Mouse (Mus musculus) hindlimb bud, embryonic 11.5 days (tissue): ENCODE data around the gene Ccdc177.
A peak's percentile ranks its signal among the peaks of the same experiment; 100 is the strongest.

Source experiments
- DNase-seq: peaks from one replicate; pipeline ENCODE4 v3.0.0-alpha.2; 2012; ENCODE audit warnings: low read depth, low spot score; ENCODE audit errors: extremely low spot score

Ccdc177 gene

DNA sequence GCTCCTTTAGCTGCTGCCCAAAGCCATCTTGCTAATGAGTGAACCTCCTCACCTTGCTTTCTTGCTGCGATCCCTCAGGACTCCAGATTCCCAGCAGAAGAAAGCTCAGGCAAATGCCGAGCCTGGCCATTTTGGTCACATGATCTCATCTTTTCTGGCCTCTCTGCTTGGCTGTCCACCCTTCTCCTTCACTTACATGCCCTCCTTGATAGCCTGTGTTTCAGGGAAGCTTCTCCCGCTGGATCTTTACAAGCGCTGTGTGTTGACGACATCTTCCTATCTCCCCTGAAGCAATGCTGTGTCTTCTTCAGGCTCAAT lies 23.2 kb downstream of the Ccdc177 start:
- no peak for DNase-seq

DNA sequence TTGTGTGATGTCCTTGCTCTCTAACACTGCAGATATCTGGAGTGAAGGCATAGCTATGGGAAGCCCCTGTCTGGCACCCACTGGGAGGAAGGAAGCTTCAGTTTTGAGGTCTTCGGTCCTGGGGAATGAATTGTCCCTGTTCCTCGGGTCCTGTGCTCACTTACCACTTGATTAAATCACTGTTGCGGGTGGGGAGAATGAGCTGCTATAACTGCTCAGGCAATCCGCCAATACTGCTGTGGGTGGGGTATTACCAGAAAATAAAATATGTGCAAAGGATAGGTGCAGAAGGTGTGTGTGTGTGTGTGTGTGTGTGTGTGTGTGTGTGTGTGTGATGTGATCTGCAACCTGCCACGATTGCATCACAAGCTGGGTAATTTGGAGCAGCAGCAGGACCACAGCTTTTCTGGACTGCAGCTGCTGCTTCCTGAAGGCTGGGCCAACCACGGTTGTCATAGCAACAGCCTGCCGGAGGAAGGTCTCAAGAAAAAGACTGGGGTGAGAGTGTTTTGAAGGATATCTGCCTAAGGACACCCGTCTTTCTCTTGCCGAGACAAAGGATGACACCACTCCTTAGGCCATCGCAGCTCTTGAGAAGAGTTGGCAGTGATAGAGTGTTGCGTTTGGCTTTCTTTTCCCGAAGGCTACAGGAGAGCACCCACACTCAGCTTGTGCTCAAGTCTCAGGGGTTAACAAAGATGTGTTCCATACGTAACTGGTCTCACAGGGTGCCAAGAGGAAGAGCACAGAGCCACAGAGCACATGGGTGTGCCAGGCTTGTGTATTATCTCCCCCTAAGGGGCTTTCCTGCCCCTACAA lies 23.8 kb downstream of the Ccdc177 start:
- no peak for DNase-seq

DNA sequence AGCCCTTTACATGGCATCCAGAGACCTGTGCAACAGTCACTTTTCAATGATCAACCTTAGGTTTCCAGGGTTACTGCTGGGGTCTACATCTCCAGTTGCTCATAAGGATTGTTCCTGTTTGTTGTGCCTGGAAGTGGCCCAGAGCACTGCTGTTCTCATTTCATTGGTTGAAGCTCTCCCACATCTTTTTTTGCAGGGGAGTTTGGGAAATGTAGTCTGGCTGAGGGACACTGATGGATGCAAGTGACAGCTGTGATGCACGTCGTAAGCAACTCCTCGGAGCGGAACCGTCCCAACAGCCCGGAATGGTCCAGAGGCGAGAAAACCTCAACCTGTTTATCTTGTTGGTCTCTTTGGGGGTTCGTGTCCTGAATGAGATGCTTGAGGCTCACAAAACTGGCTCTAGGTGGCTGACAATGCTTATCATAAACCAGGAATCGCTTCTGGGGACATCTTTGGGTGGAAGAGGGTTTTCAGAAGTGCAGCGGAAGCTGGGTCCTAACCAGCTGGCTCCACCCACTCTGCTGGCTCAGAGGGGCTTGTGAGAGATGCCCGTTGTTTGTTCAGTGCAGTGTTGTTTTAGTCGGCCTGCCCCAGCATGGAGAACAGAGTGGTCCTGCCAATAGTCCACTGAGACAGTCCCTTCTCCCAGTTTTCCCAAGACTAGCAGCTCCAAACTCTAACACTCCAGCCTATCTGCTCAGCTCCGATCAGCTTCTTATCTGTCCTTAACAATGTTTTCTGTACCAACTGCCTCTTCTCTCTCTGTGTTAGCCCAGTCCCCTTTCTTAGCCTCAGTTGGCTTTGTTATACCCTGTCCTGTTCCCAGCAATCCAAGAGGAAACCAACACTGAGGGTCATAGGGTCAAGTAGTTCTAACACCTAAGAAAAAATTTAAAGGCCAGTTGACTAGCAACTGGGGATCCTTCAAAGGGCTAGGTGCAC lies 25.7 kb downstream of the Ccdc177 start:
- no peak for DNase-seq

DNA sequence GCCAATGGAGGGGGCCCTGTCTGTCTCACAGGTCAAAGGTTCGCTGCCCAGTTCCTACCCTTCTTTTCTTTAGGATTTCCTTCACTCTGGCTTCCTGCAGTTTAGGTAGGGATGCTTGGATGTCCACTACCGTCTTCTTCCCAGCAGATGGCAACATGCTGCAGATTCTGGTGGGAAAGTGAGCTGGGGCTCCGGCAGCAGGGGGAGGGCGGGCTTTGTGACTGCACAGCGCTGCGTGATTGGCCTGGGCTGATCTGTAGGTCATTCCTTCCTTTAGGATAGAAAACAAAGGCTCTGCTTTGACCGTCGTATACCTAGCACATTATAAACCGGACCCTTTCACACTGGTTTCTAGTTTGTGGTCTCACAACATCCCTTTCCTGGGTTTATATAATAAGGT lies 29.9 kb downstream of the Ccdc177 start:
- peak; percentile 26 for DNase-seq

DNA sequence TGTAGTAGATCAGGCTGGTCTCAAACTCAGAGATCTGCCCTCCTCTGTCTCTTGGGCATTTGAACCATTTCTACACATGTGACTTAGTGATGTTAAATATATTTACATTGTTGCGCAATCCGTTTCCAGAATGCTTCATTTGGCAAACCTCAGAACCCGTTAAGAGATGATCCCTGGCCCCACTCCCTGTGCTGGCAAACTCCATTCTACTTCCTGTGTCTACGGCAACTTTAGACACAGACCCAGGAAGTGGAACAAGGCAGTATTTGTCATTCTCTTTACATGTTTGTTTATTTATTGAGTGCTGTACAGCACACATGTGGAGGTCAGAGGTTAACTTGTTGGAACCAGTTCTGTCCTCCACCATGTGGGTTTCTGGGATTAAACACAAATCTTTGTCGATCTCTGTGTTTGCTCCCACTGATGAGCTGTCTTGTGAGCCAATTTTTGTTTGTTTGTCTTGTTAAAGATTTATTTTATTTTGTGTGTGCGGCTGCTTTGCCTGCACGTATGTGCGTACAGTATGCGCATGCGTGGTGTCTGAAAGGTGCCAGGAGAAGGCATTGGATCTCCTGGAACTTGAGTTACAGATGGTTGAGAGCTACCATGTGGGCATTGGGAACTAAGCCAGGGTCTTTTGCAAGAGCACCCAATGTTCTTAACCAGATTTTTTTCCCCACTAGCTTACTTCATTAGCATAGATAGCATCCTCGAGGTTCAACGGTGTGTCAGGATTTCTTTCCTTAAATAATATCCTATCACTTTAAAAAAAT lies 30.5 kb downstream of the Ccdc177 start:
- DNase-seq: no peak

GRCm38 (mm10) chr12:80728814-80729213 lies 31.7 kb downstream of the Ccdc177 start:
- no peak for DNase-seq

- DNase-seq: no peak
These were observed 32.3 kb downstream of the Ccdc177 start for GRCm38 (mm10) chr12:80728207-80728606.

- DNase-seq: peak; percentile 30
These were observed 35.5 kb downstream of the Ccdc177 start for GRCm38 (mm10) chr12:80724853-80725559.

GRCm38 (mm10) chr12:80721458-80721857 lies 39.0 kb downstream of the Ccdc177 start:
- DNase-seq: no peak

- DNase-seq: no peak
These were observed 40.0 kb downstream of the Ccdc177 start for GRCm38 (mm10) chr12:80720507-80720906.

DNA sequence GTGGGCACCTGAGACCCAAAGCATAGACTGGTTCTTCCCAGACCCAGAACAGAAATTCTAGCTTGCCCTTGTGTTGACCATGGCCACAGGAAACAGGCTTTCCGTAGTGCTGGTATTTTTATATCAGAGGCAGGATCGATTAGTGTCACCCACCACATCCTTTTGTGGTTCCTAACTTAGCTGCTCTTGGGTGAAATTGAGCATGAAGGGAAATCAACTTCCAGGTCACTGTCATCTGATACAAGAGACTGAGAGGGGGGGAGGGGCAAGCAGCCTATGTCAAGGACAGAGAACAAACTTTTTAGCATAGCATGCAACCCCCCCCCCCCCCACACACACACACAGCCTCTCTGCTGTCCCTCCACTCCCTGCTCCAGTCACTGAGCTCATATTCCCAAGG lies 41.3 kb downstream of the Ccdc177 start:
- no peak for DNase-seq

DNA sequence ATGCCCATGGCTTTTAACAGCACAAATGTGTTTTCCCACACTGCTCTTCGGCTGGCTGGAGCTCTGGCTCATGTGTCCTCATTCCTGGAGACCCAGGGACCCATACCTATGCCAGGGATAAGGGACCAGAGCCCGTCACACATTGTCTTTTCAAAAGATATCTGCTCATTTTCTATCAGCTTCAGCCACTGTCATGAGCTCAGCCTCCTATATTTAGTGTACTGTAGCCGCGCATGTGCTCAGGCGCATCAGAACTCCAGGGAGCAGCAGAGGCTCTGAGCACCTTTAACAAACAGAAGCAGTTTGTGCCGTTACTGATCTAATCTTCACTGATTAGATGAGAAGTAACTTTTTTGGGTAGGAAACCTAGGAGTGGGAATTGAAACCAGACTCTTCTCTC lies 44.6 kb downstream of the Ccdc177 start:
- no peak for DNase-seq

DNA sequence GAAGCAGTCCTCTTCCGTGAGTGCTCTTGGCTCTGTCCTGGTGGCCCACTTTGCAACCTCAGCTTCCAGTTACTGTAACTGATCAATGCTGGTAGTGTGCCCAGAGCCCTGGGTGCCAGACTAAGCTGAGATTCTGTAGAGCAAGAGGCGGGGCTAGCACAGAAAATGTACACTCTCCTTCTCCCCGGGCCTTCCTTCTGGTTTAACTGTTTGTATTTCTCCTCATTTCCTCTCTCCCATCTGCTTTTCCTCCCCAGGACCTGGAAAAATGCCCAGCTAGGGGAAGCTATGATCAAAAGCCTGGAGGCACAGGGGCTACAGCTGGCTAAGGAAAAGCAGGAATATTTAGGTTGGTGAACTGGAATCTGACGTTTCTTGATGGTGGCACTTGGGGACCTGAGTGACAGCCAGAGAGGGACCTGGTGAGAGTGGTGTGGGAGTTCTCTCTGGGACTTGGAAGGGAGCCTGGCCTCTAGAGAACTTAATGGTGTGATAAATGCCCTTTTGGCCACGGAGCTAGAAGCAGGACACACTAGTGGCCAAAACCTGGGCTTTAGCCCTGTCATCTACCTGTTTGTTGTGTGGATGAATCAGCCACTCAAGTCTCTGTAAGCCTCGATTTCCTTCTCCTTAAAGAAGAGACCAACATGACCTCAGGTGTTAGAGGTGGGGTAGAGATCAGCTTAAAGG lies 53.4 kb downstream of the Ccdc177 start:
- DNase-seq: no peak

- DNase-seq: no peak
These were observed 54.1 kb downstream of the Ccdc177 start for GRCm38 (mm10) chr12:80706208-80706914.
